Mouse (Mus musculus): Measurements from ENCODE around the gene Oxld1.

GRCm38 (mm10) chr11:120418592-120418991 lies 39.3 kb downstream of the Oxld1 start:
- TF ChIP-seq POLR2A (IDR thresholded peaks at IDR 0.05; ENCODE audit: borderline replicate concordance, low read depth, low read length) (no peak), CTCF (IDR thresholded peaks at IDR 0.05; ENCODE audit: low read depth, low read length) (no peak)
